Mouse (Mus musculus): ENCODE data around the gene Llph. TPM values are rescaled to one million over a fixed set of nuclear protein-coding genes. Genes with fewer than 3 reads are reported as not detected.

Llph gene
- total and polyA plus RNA-seq, 2 experiments from 2014 or later = 0.34 to 23.3 TPM

- H3K27ac ChIP-seq (ENCODE audit: low read depth) = no peak overlapping the region
- no peaks in the 10 kb centered on the region for H3K36me3 ChIP-seq (replicated peaks; ENCODE audit: control insufficient read depth, insufficient read depth, low read length)
- TF ChIP-seq CTCF (IDR thresholded peaks at IDR 0.05; ENCODE audit: low read depth) = no peak
- TF ChIP-seq EP300 (IDR thresholded peaks at IDR 0.05; ENCODE audit: low read depth) = no peak
- H3K9me3 ChIP-seq (replicated peaks; ENCODE audit: control insufficient read depth, low read length) = no peaks in the 10 kb centered on the region
- H3K27me3 ChIP-seq (ENCODE audit: control insufficient read depth, insufficient read depth, low read length) = peaks cover 14% of the 10 kb centered on the region; the same call in 1 of the 2 replicates
- H3K4me3 ChIP-seq (ENCODE audit: low read depth, low read length) = no peak overlapping the region
- H3K4me2 ChIP-seq (ENCODE audit: low read depth, low read length) = peak overlapping the region; percentile 32
- H3K9ac ChIP-seq (replicated peaks; ENCODE audit: low read depth, low read length) = no peak overlapping the region
- WGBS = 21% methylated on average over 12 of the region's 12 CpGs
- H3K4me1 ChIP-seq (ENCODE audit: control insufficient read depth, insufficient read depth) = peaks cover 4% of the 10 kb centered on the region; the same call in 1 of the 2 replicates
- DNase-seq (ENCODE audit: low spot score) = peak; percentile 35
- peak; percentile 44; the same call in 1 of the 2 replicates for ATAC-seq (ENCODE audit: insufficient read depth, low read depth)
Measured at GRCm38 (mm10) chr10:120279482-120280128, 52.7 kb downstream of the Llph start.

DNA sequence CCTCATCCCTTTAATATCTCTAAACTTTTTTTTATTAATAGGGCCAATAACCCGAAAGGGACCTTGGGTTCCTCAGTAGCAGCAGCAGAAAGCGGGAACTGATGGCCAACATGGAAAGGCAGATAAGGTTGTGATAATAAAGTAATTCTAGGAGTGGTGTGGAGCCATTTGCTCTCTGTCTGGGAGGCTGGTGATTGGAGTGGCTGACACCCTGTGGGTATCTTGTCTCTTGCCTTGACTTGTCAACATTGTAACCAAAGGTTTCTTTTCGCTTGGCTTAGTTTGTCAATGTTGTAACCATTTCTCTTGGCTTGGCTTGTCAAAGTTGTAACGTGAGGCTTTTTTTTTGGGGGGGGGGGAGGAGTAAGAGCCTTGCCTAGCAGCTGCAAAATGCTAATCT lies 53.5 kb downstream of the Llph start:
- Histone ChIP-seq H3K36me3 (replicated peaks; ENCODE audit: control insufficient read depth, insufficient read depth, low read length) (no peaks in the 10 kb centered on the region), H3K27me3 (ENCODE audit: control insufficient read depth, insufficient read depth, low read length) (peaks cover 14% of the 10 kb centered on the region; the same call in 1 of the 2 replicates), H3K4me3 (ENCODE audit: low read depth, low read length) (no peak overlapping the region), H3K27ac (ENCODE audit: low read depth) (no peak overlapping the region), H3K9ac (replicated peaks; ENCODE audit: low read depth, low read length) (no peak overlapping the region), H3K4me1 (ENCODE audit: control insufficient read depth, insufficient read depth) (peaks cover 4% of the 10 kb centered on the region; the same call in 1 of the 2 replicates), H3K4me2 (ENCODE audit: low read depth, low read length) (no peak overlapping the region), H3K9me3 (replicated peaks; ENCODE audit: control insufficient read depth, low read length) (no peaks in the 10 kb centered on the region)
- ATAC-seq (ENCODE audit: insufficient read depth, low read depth) (no peak), DNase-seq (ENCODE audit: low spot score) (no peak)
- 57% methylated on average over 4 of the region's 4 CpGs for WGBS
- TF ChIP-seq EP300 (IDR thresholded peaks at IDR 0.05; ENCODE audit: low read depth) (no peak), CTCF (IDR thresholded peaks at IDR 0.05; ENCODE audit: low read depth) (no peak)

DNA sequence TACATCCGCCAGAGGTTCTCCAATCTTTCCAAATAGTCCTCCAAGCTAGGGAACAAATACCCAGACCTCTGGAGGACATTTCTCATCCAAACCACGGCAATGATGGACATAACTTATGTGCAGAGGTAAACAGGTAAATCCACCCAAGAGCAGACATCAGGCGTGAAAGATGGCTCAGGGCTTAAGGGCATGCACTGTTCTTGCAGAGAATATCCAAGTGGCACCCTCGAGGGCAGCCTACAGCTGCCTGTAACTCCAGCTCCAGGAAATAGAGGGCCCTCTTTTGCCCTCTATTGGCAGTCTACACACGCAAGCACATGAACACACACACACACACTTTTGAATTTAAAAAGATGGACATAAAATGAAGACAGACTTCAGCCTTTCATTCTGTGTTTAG lies 54.8 kb downstream of the Llph start:
- no peak overlapping the region for H3K4me2 ChIP-seq (ENCODE audit: low read depth, low read length)
- no peak for ATAC-seq (ENCODE audit: insufficient read depth, low read depth)
- H3K27ac ChIP-seq (ENCODE audit: low read depth) = no peak overlapping the region
- no peak for TF ChIP-seq CTCF (IDR thresholded peaks at IDR 0.05; ENCODE audit: low read depth)
- no peak for TF ChIP-seq EP300 (IDR thresholded peaks at IDR 0.05; ENCODE audit: low read depth)
- 84% methylated on average over 5 of the region's 5 CpGs for WGBS
- H3K36me3 ChIP-seq (replicated peaks; ENCODE audit: control insufficient read depth, insufficient read depth, low read length) = no peaks in the 10 kb centered on the region
- no peak overlapping the region for H3K4me3 ChIP-seq (ENCODE audit: low read depth, low read length)
- DNase-seq (ENCODE audit: low spot score) = no peak
- H3K4me1 ChIP-seq (ENCODE audit: control insufficient read depth, insufficient read depth) = peaks cover 4% of the 10 kb centered on the region; the same call in 1 of the 2 replicates
- H3K27me3 ChIP-seq (ENCODE audit: control insufficient read depth, insufficient read depth, low read length) = 0 out of 2 replicates have a peak, but pooled peaks cover 4% of the 10 kb centered on the region
- H3K9me3 ChIP-seq (replicated peaks; ENCODE audit: control insufficient read depth, low read length) = no peaks in the 10 kb centered on the region
- H3K9ac ChIP-seq (replicated peaks; ENCODE audit: low read depth, low read length) = no peak overlapping the region

Other genes starting within 250 kb of the Llph start
- gene Helb, start 114.1 kb upstream of the Llph start, total RNA-seq (2014; rRNA removed; ENCODE audit: low replicate concordance) = 11.2 and 15.3 TPM in 2 replicates
- 5.6 and 6.0 TPM in 2 replicates for gene Helb, start 114.1 kb upstream of the Llph start, polyA plus RNA-seq (2015; fragmentation: Nextera tagmentation; extraction: Ambion mirVana)
- gene Tmbim4, start 25.5 kb upstream of the Llph start, total RNA-seq (2014; rRNA removed; ENCODE audit: low replicate concordance) = 121 and 140 TPM in 2 replicates
- gene Tmbim4, start 25.5 kb upstream of the Llph start, polyA plus RNA-seq (2015; fragmentation: Nextera tagmentation; extraction: Ambion mirVana) = 150 TPM in 2 replicates
- gene Irak3, start 24.9 kb upstream of the Llph start, total RNA-seq (2014; rRNA removed; ENCODE audit: low replicate concordance) = 1.7 TPM in 1 of 2 replicates, not detected in the other
- 1.0 TPM in 2 replicates for gene Irak3, start 24.9 kb upstream of the Llph start, polyA plus RNA-seq (2015; fragmentation: Nextera tagmentation; extraction: Ambion mirVana)
- gene Hmga2, start 249.4 kb downstream of the Llph start, total RNA-seq (2014; rRNA removed; ENCODE audit: low replicate concordance) = 0.77 and 1.0 TPM in 2 replicates
- gene Hmga2, start 249.4 kb downstream of the Llph start, polyA plus RNA-seq (2015; fragmentation: Nextera tagmentation; extraction: Ambion mirVana) = 0.53 and 0.63 TPM in 2 replicates

Measured in heart, postnatal 0 days (tissue).